Mouse (Mus musculus) ES-E14 (cell line): Measurements from ENCODE around the gene Nfkb2.
A peak's percentile ranks its signal among the peaks of the same experiment; 100 is the strongest.

ENCODE experiments used
- CHD2 ChIP-seq: IDR thresholded peaks from 2 replicates; pipeline ENCODE4 v1.6.1; 2014; ENCODE audit warnings: mild to moderate bottlenecking, low read depth, low read length, inconsistent platforms
- HCFC1 ChIP-seq: IDR thresholded peaks from 2 replicates; pipeline ENCODE4 v1.6.1; 2012; ENCODE audit warnings: low read length, inconsistent platforms, borderline replicate concordance; ENCODE audit not compliant: insufficient read depth

GRCm38 (mm10) chr19:46356701-46357138 is 52.6 kb downstream of the Nfkb2 start:
- TF ChIP-seq CHD2, result peak; percentile 75; the same call in 1 of the 2 replicates
- peak; percentile 91 for TF ChIP-seq HCFC1
